Mouse (Mus musculus): Measurements from ENCODE around the gene Ubap2. TPM values are rescaled to one million over a fixed set of nuclear protein-coding genes. Genes with fewer than 3 reads are reported as not detected.
A peak's percentile ranks its signal among the peaks of the same experiment; 100 is the strongest.

Gene Ubap2
- total and polyA plus RNA-seq, 3 experiments, result 44.5 to 57.4 (median 50.3) TPM

GRCm38 (mm10) chr4:41170970-41171369 is 104.0 kb downstream of the Ubap2 start:
- Histone ChIP-seq H3K36me3 (ENCODE audit: control insufficient read depth, insufficient read depth, low read length) (peaks cover 2% of the 10 kb centered on the region), H3K9ac (ENCODE audit: low read depth, low read length) (no peak overlapping the region), H3K4me1 (ENCODE audit: control insufficient read depth, insufficient read depth, low read length) (no peaks in the 10 kb centered on the region; the same call in 1 of the 2 replicates), H3K79me2 (replicated peaks; ENCODE audit: control insufficient read depth, insufficient read depth, low read length) (peaks cover 3% of the 10 kb centered on the region; the same call in 1 of the 2 replicates), H3K27me3 (ENCODE audit: control insufficient read depth, insufficient read depth, low read length) (no peaks in the 10 kb centered on the region), H3K4me3 (no peak overlapping the region), H3K27ac (no peak overlapping the region)
- no peak for TF ChIP-seq EP300 (IDR thresholded peaks at IDR 0.05; ENCODE audit: insufficient read depth, low read depth, low read length)
- TF ChIP-seq CTCF (IDR thresholded peaks at IDR 0.05), result peak; percentile 15; the same call in 1 of the 2 replicates
- no peak for TF ChIP-seq POLR2A (IDR thresholded peaks at IDR 0.05; ENCODE audit: insufficient read depth, low read depth, low read length)
- DNase-seq, result no peak
- WGBS, result 86% methylated on average over 2 of the region's 2 CpGs
- intact Hi-C loops (cut with DNase I), result no loop called here

- H3K36me3 ChIP-seq (ENCODE audit: control insufficient read depth, insufficient read depth, low read length), result peaks cover 6% of the 10 kb centered on the region
- H3K27ac ChIP-seq, result peak overlapping the region; percentile 26; the same call in 1 of the 2 replicates
- H3K4me3 ChIP-seq, result no peak overlapping the region
- peak; percentile 52 to 79 for DNase-seq
- H3K27me3 ChIP-seq (ENCODE audit: control insufficient read depth, insufficient read depth, low read length), result no peaks in the 10 kb centered on the region
- peaks cover 4% of the 10 kb centered on the region; the same call in 1 of the 2 replicates for H3K79me2 ChIP-seq (replicated peaks; ENCODE audit: control insufficient read depth, insufficient read depth, low read length)
- 44% methylated on average over 6 of the region's 6 CpGs for WGBS
- intact Hi-C loops (cut with DNase I), result loop anchor here (1.0 to 2.0 kb wide), 2 partner anchors 37 to 115 kb away; no protein-coding TSS in a partner anchor
- H3K4me1 ChIP-seq (ENCODE audit: control insufficient read depth, insufficient read depth, low read length), result no peaks in the 10 kb centered on the region
- no peak overlapping the region for H3K9ac ChIP-seq (ENCODE audit: low read depth, low read length)
- TF ChIP-seq CTCF (IDR thresholded peaks at IDR 0.05) (peak; percentile 86), EP300 (IDR thresholded peaks at IDR 0.05; ENCODE audit: insufficient read depth, low read depth, low read length) (no peak)
These were observed 109.1 kb downstream of the Ubap2 start for GRCm38 (mm10) chr4:41165693-41166475.

GRCm38 (mm10) chr4:41164974-41165373 is 110.0 kb downstream of the Ubap2 start:
- Histone ChIP-seq H3K4me1 (ENCODE audit: control insufficient read depth, insufficient read depth, low read length) (no peaks in the 10 kb centered on the region), H3K9ac (ENCODE audit: low read depth, low read length) (no peak overlapping the region), H3K36me3 (ENCODE audit: control insufficient read depth, insufficient read depth, low read length) (peaks cover 6% of the 10 kb centered on the region), H3K4me3 (no peak overlapping the region), H3K79me2 (replicated peaks; ENCODE audit: control insufficient read depth, insufficient read depth, low read length) (peaks cover 4% of the 10 kb centered on the region; the same call in 1 of the 2 replicates), H3K27ac (no peak overlapping the region), H3K27me3 (ENCODE audit: control insufficient read depth, insufficient read depth, low read length) (no peaks in the 10 kb centered on the region)
- 31% methylated on average over 2 of the region's 2 CpGs for WGBS
- TF ChIP-seq POLR2A (IDR thresholded peaks at IDR 0.05; ENCODE audit: insufficient read depth, low read depth, low read length), result no peak
- TF ChIP-seq EP300 (IDR thresholded peaks at IDR 0.05; ENCODE audit: insufficient read depth, low read depth, low read length), result no peak
- TF ChIP-seq CTCF (IDR thresholded peaks at IDR 0.05), result no peak
- intact Hi-C loops (cut with DNase I), result no loop called here
- DNase-seq, result no peak

- no peak overlapping the region for H3K9ac ChIP-seq (ENCODE audit: low read depth, low read length)
- H3K4me1 ChIP-seq (ENCODE audit: control insufficient read depth, insufficient read depth, low read length), result peaks cover 6% of the 10 kb centered on the region
- H3K4me3 ChIP-seq, result no peak overlapping the region
- peaks cover 14% of the 10 kb centered on the region for H3K36me3 ChIP-seq (ENCODE audit: control insufficient read depth, insufficient read depth, low read length)
- no peak for TF ChIP-seq EP300 (IDR thresholded peaks at IDR 0.05; ENCODE audit: insufficient read depth, low read depth, low read length)
- TF ChIP-seq POLR2A (IDR thresholded peaks at IDR 0.05; ENCODE audit: insufficient read depth, low read depth, low read length), result no peak
- no peak for TF ChIP-seq CTCF (IDR thresholded peaks at IDR 0.05)
- H3K27me3 ChIP-seq (ENCODE audit: control insufficient read depth, insufficient read depth, low read length), result no peaks in the 10 kb centered on the region
- no peak for DNase-seq
- WGBS, result 97% methylated on average over 3 of the region's 3 CpGs
- intact Hi-C loops (cut with DNase I), result no loop called here
- H3K79me2 ChIP-seq (replicated peaks; ENCODE audit: control insufficient read depth, insufficient read depth, low read length), result peaks cover 7% of the 10 kb centered on the region
- H3K27ac ChIP-seq, result no peak overlapping the region
These were observed 113.7 kb downstream of the Ubap2 start for GRCm38 (mm10) chr4:41161232-41161631.

GRCm38 (mm10) chr4:41158251-41158650 is 116.7 kb downstream of the Ubap2 start:
- H3K79me2 ChIP-seq (replicated peaks; ENCODE audit: control insufficient read depth, insufficient read depth, low read length), result peaks cover 6% of the 10 kb centered on the region
- 74% methylated on average over 1 of the region's 1 CpGs for WGBS
- H3K9ac ChIP-seq (ENCODE audit: low read depth, low read length), result no peak overlapping the region
- H3K4me1 ChIP-seq (ENCODE audit: control insufficient read depth, insufficient read depth, low read length), result peaks cover 6% of the 10 kb centered on the region
- no peaks in the 10 kb centered on the region for H3K27me3 ChIP-seq (ENCODE audit: control insufficient read depth, insufficient read depth, low read length)
- H3K27ac ChIP-seq, result no peak overlapping the region
- H3K36me3 ChIP-seq (ENCODE audit: control insufficient read depth, insufficient read depth, low read length), result peaks cover 9% of the 10 kb centered on the region
- TF ChIP-seq CTCF (IDR thresholded peaks at IDR 0.05), result no peak
- TF ChIP-seq POLR2A (IDR thresholded peaks at IDR 0.05; ENCODE audit: insufficient read depth, low read depth, low read length), result no peak
- no peak for TF ChIP-seq EP300 (IDR thresholded peaks at IDR 0.05; ENCODE audit: insufficient read depth, low read depth, low read length)
- intact Hi-C loops (cut with DNase I), result no loop called here
- H3K4me3 ChIP-seq, result no peak overlapping the region
- no peak for DNase-seq

GRCm38 (mm10) chr4:41156961-41157360 is 118.0 kb downstream of the Ubap2 start:
- WGBS, result 45% methylated on average over 9 of the region's 9 CpGs
- Histone ChIP-seq H3K9ac (ENCODE audit: low read depth, low read length) (no peak overlapping the region), H3K79me2 (replicated peaks; ENCODE audit: control insufficient read depth, insufficient read depth, low read length) (peaks cover 6% of the 10 kb centered on the region), H3K4me3 (no peak overlapping the region), H3K27me3 (ENCODE audit: control insufficient read depth, insufficient read depth, low read length) (no peaks in the 10 kb centered on the region), H3K4me1 (ENCODE audit: control insufficient read depth, insufficient read depth, low read length) (peaks cover 9% of the 10 kb centered on the region), H3K36me3 (ENCODE audit: control insufficient read depth, insufficient read depth, low read length) (peaks cover 9% of the 10 kb centered on the region), H3K27ac (no peak overlapping the region)
- intact Hi-C loops (cut with DNase I), result no loop called here
- TF ChIP-seq EP300 (IDR thresholded peaks at IDR 0.05; ENCODE audit: insufficient read depth, low read depth, low read length), result no peak
- TF ChIP-seq POLR2A (IDR thresholded peaks at IDR 0.05; ENCODE audit: insufficient read depth, low read depth, low read length), result no peak
- DNase-seq, result no peak

Data from heart, adult 2 months (tissue).